Mouse (Mus musculus) heart, postnatal 36 days (tissue): ENCODE data around the gene Trim50. TPM values are rescaled to one million over a fixed set of nuclear protein-coding genes. Genes with fewer than 3 reads are reported as not detected.

Source experiments
- microRNA-seq, 2 experiments: library from miRNA; unstranded; fragments of <30 nt; microRNA quantifications; one replicate each; pipeline ENCODE4 v1.2.0; 2021; ENCODE audit warnings: borderline number of aligned reads in 2 of 2
- total RNA-seq, 2 experiments: library from RNA; stranded (reverse); gene quantifications; 2 replicates each; pipeline ENCODE4 v1.2.3; 2021

The Trim50 gene
- total RNA-seq, 2 experiments from 2014 or later, result not detected

Small RNA genes within 50 kb of the gene (microRNA-seq; reads per million reads assigned to microRNA genes)
- gene Mir7033, result 0 reads per million in 2 experiments

Other genes with a start within 250 kb of the Trim50 start
- gene Tbl2, start 203.6 kb upstream of the Trim50 start, total RNA-seq, result 10 to 100 TPM; 11.7 to 12.8 TPM
- gene Bcl7b, start 185.0 kb upstream of the Trim50 start, total RNA-seq, result 10 to 100 TPM; 41.3 to 43.4 TPM
- 10 to 100 TPM; 41.4 to 43.0 TPM for gene Baz1b, start 166.0 kb upstream of the Trim50 start, total RNA-seq
- gene Fzd9, start 102.1 kb upstream of the Trim50 start, total RNA-seq, result under 1 TPM; 0.73 to 0.75 TPM
- under 1 TPM in 1 of 2 experiments, not detected in 1; 0.61 TPM for gene Fkbp6, start 3.3 kb upstream of the Trim50 start, total RNA-seq
- gene Nsun5, start 16.7 kb downstream of the Trim50 start, total RNA-seq, result 10 to 100 TPM; 13.0 to 17.8 TPM
- gene Pom121, start 41.3 kb downstream of the Trim50 start, total RNA-seq, result 10 to 100 TPM; 11.7 to 11.9 TPM
- 10 to 100 TPM; 32.6 to 38.6 TPM for gene Hip1, start 191.8 kb downstream of the Trim50 start, total RNA-seq
- gene Ccl26, start 210.3 kb downstream of the Trim50 start, total RNA-seq, result not detected
- 1 to 10 TPM; 1.4 to 2.7 TPM for gene Ccl24, start 219.8 kb downstream of the Trim50 start, total RNA-seq